Mouse (Mus musculus) E14TG2a.4 (cell line): ENCODE data around the gene Cd163l1.

Experiments
- H3K27me3 ChIP-seq: 2 replicates; pipeline ENCODE4 v1.6.1; 2014; ENCODE audit warnings: low read length, control low read depth; ENCODE audit not compliant: insufficient read depth
- H3K36me3 ChIP-seq: 2 replicates; pipeline ENCODE4 v1.6.1; 2014; ENCODE audit warnings: low read length, control low read depth; ENCODE audit not compliant: insufficient read depth
- H3K4me1 ChIP-seq: replicated peaks from 2 replicates; pipeline ENCODE4 v1.6.1; 2014; ENCODE audit warnings: low read depth, low read length, control low read depth
- H3K4me3 ChIP-seq: replicated peaks from 2 replicates; pipeline ENCODE4 v1.5.1; 2014; ENCODE audit warnings: mild to moderate bottlenecking, low read length
- H3K9me3 ChIP-seq: 2 replicates; pipeline ENCODE4 v1.6.1; 2014; ENCODE audit warnings: low read length, control low read depth
- CTCF ChIP-seq: conservative IDR thresholded peaks from 2 replicates; pipeline ENCODE4 v1.5.1; 2014; ENCODE audit warnings: low read length
- NANOG ChIP-seq: IDR thresholded peaks from 2 replicates; pipeline ENCODE4 v1.6.1; 2014; ENCODE audit warnings: borderline replicate concordance, low read length, mixed read lengths
- POU5F1 ChIP-seq: IDR thresholded peaks from 2 replicates; pipeline ENCODE4 v1.6.1; 2014; ENCODE audit warnings: low read length, borderline replicate concordance

Gene Cd163l1

GRCm38 (mm10) chr7:140228476-140228875 lies 10.4 kb downstream of the Cd163l1 start:
- Histone ChIP-seq H3K4me3 (peak overlapping the region; percentile 61), H3K36me3 (no peaks in the 10 kb centered on the region), H3K4me1 (peaks cover 25% of the 10 kb centered on the region), H3K9me3 (peaks cover 3% of the 10 kb centered on the region; the same call in 1 of the 2 replicates), H3K27me3 (peaks cover 35% of the 10 kb centered on the region)
- no peak for TF ChIP-seq CTCF
- no peak for TF ChIP-seq POU5F1
- TF ChIP-seq NANOG, result no peak

GRCm38 (mm10) chr7:140231026-140231425 lies 13.0 kb downstream of the Cd163l1 start:
- Histone ChIP-seq H3K4me3 (no peak overlapping the region), H3K4me1 (peaks cover 22% of the 10 kb centered on the region), H3K27me3 (peaks cover 24% of the 10 kb centered on the region), H3K9me3 (peaks cover 3% of the 10 kb centered on the region; the same call in 1 of the 2 replicates), H3K36me3 (no peaks in the 10 kb centered on the region)
- no peak for TF ChIP-seq POU5F1
- TF ChIP-seq CTCF, result no peak
- TF ChIP-seq NANOG, result no peak

DNA sequence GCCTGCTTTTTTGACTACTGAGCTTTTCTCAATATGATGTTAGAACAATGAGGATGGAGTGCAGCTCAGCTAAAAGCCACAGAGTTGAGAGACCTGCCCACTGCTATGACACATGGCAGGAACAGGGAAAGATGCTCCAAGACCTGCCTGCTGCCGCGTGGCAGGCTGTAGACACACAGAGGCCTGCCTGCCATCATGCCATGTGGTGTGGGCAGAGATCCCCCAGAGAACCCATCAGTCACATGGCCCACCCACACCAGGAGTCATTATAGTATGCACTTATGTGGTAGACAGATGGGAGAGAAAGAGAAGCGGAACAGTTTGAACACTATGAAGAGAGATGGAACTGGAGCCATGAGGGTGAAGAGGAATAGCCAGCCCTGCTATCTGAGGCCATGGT lies 15.6 kb downstream of the Cd163l1 start:
- no peak for TF ChIP-seq POU5F1
- no peak for TF ChIP-seq CTCF
- no peak for TF ChIP-seq NANOG
- H3K4me1 ChIP-seq, result peaks cover 16% of the 10 kb centered on the region

GRCm38 (mm10) chr7:140247216-140247615 lies 29.1 kb downstream of the Cd163l1 start, which contains the start of gene 5830411N06Rik:
Gene 5830411N06Rik, plus strand, starts transcription at chr7:140247284.
- no peak for TF ChIP-seq POU5F1
- TF ChIP-seq CTCF, result no peak
- TF ChIP-seq NANOG, result no peak
- no peaks in the 10 kb centered on the region for H3K4me1 ChIP-seq
- H3K27me3 ChIP-seq, result no peaks in the 10 kb centered on the region
- H3K4me3 ChIP-seq, result no peak within 1 kb of the TSS
- H3K36me3 ChIP-seq, result no peaks in the 10 kb centered on the region
- H3K9me3 ChIP-seq, result 0 out of 2 replicates have a peak, but pooled peaks cover 3% of the 10 kb centered on the region

More for the DNA sequence above, 15.6 kb downstream of the Cd163l1 start:
- no peaks in the 10 kb centered on the region for H3K36me3 ChIP-seq
- H3K9me3 ChIP-seq, result peaks cover 3% of the 10 kb centered on the region; the same call in 1 of the 2 replicates
- H3K4me3 ChIP-seq, result no peak overlapping the region
- H3K27me3 ChIP-seq, result peaks cover 14% of the 10 kb centered on the region

DNA sequence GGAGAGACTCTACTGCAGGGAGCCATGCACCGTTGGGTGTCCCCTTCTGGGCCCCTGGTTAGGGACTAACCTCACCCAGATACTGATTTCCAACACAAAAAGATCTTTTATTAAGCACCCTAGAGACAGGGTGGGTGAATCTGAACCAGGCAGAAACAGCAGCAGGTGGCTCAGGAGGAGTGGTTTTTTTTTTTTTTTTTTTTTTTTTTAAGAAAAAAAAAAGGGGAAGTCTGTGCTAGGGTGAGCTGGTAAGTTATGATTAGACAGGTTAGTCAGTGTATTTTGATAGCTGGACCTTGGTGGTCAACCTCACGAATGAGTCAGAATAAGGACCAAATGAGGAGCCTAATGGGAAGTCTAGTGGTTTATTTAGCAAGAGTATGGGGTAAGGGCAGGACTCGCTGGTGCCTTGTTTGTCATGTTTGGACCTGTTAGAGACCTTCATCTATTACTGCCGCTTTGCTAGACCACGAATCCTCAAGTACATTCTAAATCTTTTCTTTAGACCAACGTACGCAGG lies 35.8 kb downstream of the Cd163l1 start:
- no peak for TF ChIP-seq POU5F1
- no peak for TF ChIP-seq NANOG
- TF ChIP-seq CTCF, result no peak
- H3K36me3 ChIP-seq, result no peaks in the 10 kb centered on the region
- no peaks in the 10 kb centered on the region for H3K27me3 ChIP-seq

More for the DNA sequence above, 35.8 kb downstream of the Cd163l1 start:
- no peaks in the 10 kb centered on the region for H3K9me3 ChIP-seq
- H3K4me1 ChIP-seq, result no peaks in the 10 kb centered on the region
- H3K4me3 ChIP-seq, result no peak overlapping the region
